Mouse (Mus musculus) lung, postnatal 0 days (tissue): ENCODE data around the gene Klhl29.

Experiments used
- CTCF ChIP-seq: IDR thresholded peaks from 2 replicates; pipeline ENCODE4 v1.5.1; 2016; ENCODE audit warnings: antibody characterized with exemption, mild to moderate bottlenecking
- EP300 ChIP-seq: IDR thresholded peaks from 2 replicates; pipeline ENCODE4 v1.6.1; 2016; ENCODE audit warnings: antibody characterized with exemption, mild to moderate bottlenecking, control low read depth

DNA sequence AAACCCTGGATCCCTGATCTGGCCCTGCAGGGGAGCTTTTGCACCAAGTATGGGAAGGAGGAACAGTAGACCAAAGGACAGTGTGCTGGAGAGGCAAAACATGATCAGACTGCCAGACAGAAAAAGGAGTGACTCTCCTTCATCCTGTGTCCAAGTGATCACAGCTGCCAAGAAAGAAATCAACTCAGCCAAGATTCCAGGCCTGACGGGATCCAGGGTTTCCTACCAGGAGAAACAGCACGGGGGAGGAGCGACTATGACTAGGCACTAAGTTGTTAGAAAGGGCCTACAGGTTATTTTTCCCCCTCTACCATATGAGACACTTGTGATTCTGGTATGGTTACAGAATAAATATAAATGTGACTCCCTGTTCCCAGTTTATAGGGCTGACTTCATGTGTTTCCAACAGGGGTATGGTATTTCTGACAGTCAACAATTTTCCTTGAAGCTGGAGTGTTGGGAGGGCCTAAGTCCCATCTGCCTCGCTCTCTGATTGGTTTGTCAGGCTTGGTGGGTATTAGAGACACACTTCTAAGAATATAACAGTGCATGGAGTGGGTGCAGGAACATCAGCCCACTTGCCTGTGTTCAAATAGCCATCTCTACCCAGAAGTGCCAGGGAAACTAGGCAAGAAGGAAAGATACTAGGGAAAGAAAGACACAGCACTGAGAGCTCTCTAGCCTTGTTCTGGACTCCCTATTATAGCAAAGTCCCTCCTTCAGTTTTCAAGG, 102.0 kb downstream of the Klhl29 start:
- TF ChIP-seq EP300 (no peak), CTCF (no peak)
